Mouse (Mus musculus): ENCODE results near the gene Ppp2r5e.

GRCm38 (mm10) chr12:75524199-75524598 lies 71.8 kb downstream of the Ppp2r5e start:
- TF ChIP-seq CTCF (IDR thresholded peaks at IDR 0.05; ENCODE audit: borderline replicate concordance, insufficient read depth, low read depth, low read length) (no peak), POLR2A (IDR thresholded peaks at IDR 0.05; ENCODE audit: borderline replicate concordance, insufficient read depth, low read length) (no peak)

All from cerebellum, adult 2 months (tissue).